Mouse (Mus musculus) c-Kit-positive CD71-positive TER-119-negative erythroid progenitor cells, embryonic 14.5 days (primary cell): ENCODE measurements around the gene Rasa4.
"Not testable (repeated sequence)": the region's sequence is repeated elsewhere in the genome, so short reads cannot be mapped to it uniquely, and the experiment has no call there.

Experiments
- DNase-seq: peaks from one replicate; pipeline ENCODE4 v3.0.0-alpha.2; 2013; ENCODE audit warnings: low read depth

Rasa4 gene

GRCm38 (mm10) chr5:136083669-136084107 lies at the start of gene Rasa4:
TSS of gene Rasa4 (plus strand) at chr5:136083916.
- peak; percentile 94 for DNase-seq

GRCm38 (mm10) chr5:136034868-136035267 lies 48.8 kb upstream of the Rasa4 start:
- DNase-seq: no peak

DNA sequence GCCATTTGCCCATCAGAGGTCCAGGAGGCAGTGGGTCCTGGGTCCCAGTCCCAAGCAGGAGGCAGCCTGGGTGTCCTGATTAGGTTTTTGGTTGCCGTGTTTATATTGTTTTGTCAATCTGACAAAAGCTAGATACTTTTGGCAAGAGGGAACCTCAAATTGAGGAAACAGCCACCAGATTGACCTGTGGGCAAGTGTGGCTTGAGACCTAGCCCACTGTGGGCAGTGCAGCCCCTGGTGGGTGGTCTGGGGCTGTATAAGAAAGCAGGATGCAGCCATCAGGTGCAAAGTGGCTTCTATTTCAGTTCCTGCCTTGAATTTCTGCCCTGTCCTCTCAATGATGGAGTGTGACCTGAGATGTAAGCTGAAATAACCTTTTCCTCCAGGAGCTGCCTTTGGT lies 48.4 kb upstream of the Rasa4 start:
- DNase-seq: no peak

- no peak for DNase-seq
Measured at GRCm38 (mm10) chr5:136036667-136037066, 47.0 kb upstream of the Rasa4 start.

- DNase-seq: no peak
Measured at GRCm38 (mm10) chr5:136038258-136039214, 45.2 kb upstream of the Rasa4 start, which contains the start of gene Upk3b. TSS of gene Upk3b (plus strand) at chr5:136038496.

DNA sequence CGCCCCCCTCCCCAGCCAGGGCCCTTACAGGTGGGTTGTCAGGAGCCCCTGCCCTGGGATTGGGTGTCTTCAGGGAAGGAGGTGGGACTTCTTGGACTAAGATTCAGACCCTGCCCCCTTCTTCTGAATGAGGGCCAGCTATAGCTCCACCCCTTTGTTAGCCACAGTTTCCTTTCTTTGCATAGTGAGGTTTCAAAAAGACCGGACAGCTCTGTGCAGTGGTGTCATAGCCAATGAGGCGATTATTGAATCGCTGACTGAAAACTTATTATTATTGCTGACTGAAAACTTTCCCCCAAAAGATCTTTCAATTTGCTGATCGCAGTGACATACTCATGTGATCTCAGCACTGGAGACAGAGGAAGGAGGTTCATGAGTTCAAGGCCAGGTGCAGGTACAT lies 43.5 kb upstream of the Rasa4 start:
- no peak for DNase-seq

GRCm38 (mm10) chr5:136041260-136041659 lies 42.5 kb upstream of the Rasa4 start:
- DNase-seq: peak; percentile 15

DNA sequence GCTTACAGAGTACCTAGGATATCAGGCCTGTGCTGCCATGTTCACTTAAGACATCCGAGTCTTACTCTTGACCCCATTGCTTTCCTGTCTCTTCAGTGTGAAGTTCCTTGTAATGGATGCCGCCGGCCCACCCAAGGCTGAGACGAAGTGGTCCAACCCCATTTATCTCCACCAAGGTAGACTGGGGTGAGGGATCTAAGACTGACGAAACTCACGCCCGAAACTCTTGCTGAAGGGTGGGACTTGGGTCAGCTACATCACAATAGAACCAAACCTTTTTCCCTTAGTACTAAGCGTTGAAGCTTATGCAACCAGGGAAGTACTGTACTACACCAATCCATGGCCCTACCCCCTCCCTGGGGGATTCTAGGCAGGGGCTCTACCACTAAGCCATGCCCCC lies 42.0 kb upstream of the Rasa4 start:
- no peak for DNase-seq

DNA sequence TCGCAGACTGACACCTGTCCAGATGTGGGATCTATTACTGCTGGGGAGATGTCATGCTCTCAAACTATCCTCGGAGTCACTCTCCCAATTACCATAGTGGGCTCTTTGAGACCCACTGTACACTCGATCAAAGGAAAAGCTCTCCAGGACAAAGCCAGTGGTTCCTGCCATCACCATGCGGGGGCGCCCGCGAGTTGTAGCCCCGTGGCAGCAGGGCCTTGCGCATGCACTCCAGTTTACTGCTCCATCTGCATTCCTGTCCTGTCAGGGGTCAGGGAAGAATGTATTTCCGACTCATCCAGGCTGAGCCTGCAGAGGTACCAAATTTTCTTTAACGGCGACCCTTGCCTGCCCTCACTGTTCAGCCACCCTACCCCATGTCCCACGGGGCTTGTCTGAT lies 38.9 kb upstream of the Rasa4 start:
- no peak for DNase-seq

DNA sequence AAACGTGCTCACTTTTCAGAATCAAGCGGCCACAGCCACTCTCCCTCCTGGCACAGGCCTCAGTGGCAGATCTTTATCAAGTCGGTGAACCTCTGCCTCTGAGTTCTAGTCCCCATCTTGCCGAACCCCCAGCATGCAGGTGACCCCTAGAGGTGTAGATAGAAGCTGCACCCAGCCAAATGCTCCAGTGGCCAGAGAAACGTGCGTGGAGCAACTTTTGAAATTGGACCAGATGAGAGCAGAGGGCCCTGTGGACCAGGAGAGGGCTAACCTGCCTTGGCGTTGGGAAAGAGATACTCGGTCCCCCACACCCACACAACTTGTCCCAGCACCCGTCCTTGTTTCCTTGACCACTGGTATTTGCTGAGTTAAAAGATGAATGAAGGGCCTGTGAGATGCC lies 38.3 kb upstream of the Rasa4 start:
- DNase-seq: no peak

- peak; percentile 51 for DNase-seq
Measured at GRCm38 (mm10) chr5:136045987-136046386, 37.7 kb upstream of the Rasa4 start.

- not testable (repeated sequence) for DNase-seq
Measured at GRCm38 (mm10) chr5:136048541-136048940, 35.2 kb upstream of the Rasa4 start.

- no peak for DNase-seq
Measured at GRCm38 (mm10) chr5:136049926-136050325, 33.8 kb upstream of the Rasa4 start.

- DNase-seq: no peak
Measured at GRCm38 (mm10) chr5:136051231-136052085, 32.3 kb upstream of the Rasa4 start.

DNA sequence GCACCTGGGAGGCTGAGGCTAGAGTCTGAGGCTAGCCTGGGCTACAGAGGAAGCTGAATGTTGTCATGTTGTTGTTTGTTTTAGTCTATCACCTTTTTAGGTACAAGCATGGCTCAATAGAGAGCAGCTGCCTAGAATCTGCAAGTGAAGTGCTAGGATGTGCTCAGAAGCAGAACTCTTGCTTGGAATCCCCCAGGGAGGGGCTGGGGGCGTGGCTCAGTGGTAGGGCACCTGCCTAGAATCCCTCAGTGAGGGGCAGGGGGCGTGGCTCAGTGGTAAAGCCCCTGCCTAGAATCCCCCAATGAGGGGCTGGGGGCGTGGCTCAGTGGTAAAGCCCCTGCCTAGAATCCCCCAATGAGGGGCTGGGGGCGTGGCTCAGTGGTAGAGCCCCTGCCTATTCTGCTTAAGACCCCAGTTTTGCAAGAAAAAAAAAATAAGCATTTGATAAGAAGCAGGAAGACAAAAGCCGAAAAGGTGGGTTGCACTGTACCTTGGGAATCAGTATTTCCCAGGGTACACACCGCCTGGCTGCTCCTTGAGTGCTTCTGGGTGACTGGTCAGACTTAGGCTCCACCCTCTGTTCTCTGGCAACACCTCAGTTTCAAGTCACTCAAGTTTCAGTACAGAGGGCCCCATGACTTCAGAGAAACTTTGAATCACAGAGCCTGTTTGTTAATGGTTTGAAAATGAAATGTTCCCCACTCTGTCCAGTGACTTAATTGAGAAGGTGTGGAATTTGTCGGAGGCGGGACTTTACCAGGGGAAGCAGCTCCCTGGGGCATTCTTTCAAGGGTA lies 30.7 kb upstream of the Rasa4 start:
- DNase-seq: no peak

DNA sequence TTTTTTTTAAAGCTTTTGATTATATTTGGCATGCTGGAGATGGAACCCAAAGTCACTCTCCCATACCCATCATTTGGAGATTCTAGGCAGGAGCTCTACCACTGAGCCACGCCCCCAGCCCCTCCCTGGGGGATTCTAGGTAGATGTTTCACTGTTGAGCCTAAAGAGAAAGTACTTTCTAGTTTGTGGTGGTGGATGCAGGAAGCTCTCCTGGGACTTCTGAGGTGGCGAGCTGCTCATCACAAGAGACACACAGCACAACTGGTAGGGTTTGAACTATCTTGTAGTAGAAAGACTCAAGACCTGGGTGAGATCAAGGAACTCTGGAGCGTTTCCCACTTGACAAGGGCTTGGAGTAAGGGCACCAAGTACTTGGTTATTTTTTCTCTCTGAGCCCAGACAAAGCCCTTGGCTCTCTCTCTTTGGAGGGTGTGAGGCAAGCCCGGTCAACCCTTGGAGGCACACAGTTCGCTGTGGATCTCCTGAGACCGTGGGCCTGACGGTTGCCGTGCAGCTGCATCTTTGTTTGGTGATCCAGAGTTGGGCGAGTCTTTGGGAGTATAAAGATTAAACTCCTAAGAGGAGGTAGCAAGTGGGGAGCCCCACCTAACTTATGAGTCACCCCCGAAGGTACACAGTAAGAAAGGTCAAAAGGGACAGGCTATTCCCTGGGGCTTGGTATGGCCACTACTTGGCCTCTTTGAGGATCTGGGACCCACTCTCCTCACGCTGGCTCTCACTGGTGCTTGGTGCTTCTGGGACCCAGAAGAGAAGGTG lies 29.2 kb upstream of the Rasa4 start, which contains the start of gene Upk3bl:
TSS of gene Upk3bl (plus strand) at position 192 of the 777 bp plus-strand sequence.
- DNase-seq: no peak

DNA sequence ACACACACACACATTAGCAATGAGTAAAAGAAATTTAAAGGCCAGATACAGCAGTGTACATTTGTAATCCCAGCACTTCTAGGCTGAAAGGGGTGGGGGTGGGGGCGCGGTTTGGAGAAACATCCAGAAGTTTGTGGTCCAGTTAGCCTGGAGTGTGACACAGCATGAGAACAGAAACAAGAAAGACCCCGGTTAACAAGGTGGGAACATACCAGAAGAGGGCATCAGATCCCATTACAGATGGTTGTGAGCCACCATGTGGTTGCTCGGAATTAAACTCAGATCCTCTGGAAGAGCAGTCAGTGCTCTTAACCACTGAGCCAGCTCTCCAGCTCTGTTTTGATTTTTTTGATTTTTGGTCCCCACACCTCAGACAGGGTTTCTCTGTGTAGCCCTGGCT lies 27.7 kb upstream of the Rasa4 start:
- no peak for DNase-seq

DNA sequence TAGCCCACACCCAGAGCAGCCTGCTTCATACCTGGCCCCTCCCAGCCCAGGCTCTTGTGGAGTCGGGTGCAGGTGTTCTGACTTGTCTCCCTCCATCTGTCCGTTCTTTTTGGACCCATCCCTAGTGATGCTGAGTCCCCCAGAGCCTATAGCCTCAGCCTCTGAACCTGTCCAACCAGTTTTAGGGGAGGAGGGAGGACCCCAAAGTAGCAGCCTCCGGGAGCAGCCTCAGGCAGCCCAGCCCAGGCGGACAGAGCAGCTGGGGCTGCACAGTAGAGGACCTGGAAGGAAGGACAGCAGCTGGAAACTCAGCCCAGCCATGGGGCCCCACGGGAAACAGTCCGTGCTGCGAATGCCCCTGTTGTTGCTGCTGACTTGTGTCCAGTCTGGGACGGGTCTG lies 26.6 kb upstream of the Rasa4 start:
- no peak for DNase-seq

- DNase-seq: peak; percentile 33
Measured at GRCm38 (mm10) chr5:136061567-136061966, 22.1 kb upstream of the Rasa4 start.

GRCm38 (mm10) chr5:136063920-136064319 lies 19.8 kb upstream of the Rasa4 start:
- no peak for DNase-seq
